Mouse (Mus musculus): ENCODE results near the gene Brd7. TPM values are rescaled to one million over a fixed set of nuclear protein-coding genes. Genes with fewer than 3 reads are reported as not detected.

The Brd7 gene
- total RNA-seq, 2 experiments from 2014 or later = 80.2 to 82.4 TPM

DNA sequence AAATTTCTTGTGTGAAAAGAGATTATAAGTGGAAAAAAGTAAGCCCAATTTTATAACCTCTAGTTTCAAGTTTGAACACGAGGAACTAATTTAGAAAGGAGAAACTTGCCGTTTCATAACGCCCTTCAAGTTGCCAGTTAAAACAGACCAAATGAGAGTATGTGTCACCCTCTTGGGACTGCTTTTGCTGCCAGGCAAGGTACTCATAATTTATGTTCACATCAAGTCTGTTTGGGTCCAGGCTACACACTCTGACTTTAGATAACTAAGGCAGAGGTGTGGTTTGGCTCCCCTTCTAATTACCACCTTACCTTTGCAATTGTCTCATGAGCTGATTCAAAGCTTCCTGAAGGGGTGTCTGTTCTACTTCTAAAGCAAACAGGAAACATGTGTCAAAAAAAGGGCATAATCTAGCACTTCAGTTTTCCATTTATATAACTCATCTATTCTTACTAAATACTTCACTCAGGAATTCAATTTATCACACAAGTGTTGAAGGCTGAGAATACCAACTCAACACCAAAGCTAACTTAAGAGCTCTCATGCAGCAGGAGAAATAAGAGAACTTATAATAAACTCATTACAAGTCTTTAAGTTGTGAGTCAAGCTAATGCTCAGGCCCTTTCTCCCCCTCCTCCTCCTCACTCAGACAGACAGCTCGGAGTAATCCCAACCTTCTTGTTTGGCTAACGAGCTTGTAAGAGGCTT lies 4.6 kb downstream of the Brd7 start:
- DNase-seq = no peak

- DNase-seq = no peak
These were observed 12.9 kb downstream of the Brd7 start for GRCm38 (mm10) chr8:88349046-88349445.

- DNase-seq = no peak
These were observed 20.0 kb downstream of the Brd7 start for GRCm38 (mm10) chr8:88342026-88342425.

DNA sequence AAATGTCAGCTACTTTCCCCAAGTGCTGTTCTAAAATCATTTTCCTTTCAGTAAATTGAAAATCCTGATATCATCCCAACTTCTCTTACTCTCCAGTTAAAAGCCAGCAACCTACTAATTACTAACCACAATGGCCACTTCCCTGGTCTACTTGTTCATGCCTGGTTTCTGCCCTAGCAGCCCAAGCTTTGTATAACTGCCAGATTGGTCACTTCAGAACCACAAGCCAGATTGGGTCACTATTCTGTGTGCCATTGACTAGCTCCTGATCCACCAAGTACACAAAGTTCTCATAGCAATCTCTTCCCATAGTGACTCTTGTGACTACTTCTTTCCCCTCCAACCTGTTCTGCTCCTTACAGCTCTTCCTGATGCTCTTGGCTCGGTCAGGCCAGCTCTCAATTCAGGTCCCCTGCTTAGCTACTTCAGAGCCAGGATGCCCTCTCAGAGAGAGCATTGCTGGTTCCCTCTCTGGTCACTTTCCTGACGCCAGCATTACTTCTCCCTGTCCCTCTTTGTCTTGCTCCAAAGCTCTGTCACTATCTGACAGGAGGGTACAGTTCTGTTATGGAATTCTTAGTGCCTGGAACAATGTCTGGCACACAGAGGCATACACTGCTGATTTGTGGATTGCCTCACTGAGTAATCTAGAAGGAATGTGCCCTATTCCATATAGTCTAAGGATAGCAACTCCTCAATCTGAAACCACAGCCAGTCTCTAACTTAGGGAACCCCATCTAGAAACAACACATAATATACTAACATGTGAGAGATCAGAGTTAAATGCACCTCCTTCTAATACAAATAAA lies 21.9 kb downstream of the Brd7 start:
- DNase-seq = no peak

GRCm38 (mm10) chr8:88339221-88339620 lies 22.8 kb downstream of the Brd7 start:
- no peak for DNase-seq

DNA sequence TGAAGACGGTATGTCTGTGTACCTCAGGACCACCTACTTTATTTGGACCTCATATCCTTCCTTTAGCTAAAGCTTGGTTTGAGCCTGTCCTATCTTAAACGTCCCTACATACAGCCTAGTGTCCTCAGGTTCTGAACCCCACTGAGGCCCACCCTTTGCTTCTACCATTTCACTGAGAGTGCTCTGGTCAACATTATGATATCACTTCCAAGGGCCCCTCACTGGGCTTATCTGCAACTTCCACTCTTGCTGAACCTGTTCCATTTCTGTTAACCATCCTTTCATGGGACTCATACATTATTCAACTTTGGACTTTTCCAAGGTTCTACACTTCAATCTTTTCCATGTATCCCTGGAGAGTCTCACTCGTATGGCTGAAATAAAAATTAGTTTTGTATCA lies 27.0 kb downstream of the Brd7 start:
- no peak for DNase-seq

DNA sequence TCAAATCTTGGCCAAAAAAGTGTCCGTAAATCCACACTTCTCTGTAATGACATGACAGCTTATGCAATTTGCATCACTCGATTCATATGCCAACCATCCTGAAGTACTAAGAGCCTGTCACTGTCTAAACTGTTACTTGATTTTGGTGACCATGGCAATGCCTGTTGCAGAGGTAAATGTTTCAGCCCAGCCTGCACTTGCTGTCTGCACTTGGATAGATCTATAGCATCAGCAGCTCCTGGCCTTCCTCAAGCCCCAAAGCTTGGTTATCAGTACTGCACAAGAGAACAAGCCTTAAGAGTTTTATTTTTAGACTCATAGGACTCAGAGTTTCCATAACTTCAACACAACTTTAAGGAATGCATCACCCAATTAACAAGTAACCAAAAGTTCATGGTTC lies 27.6 kb downstream of the Brd7 start:
- DNase-seq = no peak

DNA sequence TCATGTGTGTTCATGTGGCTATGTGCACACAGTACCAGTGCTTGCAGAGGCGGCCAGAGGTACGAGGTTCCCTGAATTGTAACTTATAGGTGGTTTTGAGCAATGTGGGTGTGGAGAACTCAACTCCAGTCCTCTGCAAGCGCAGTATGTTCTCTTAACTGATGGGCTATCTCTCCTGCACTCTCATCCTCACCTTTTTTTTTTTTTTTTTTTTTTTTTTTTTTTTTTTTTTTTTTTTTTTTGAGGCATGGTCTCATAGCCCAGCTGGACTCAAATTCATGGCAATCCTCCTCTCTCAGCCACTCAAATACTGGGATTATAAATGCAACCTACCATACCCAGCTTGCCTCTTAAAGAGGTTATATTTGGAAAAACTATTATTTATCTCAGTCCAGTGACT lies 31.2 kb downstream of the Brd7 start:
- no peak for DNase-seq

DNA sequence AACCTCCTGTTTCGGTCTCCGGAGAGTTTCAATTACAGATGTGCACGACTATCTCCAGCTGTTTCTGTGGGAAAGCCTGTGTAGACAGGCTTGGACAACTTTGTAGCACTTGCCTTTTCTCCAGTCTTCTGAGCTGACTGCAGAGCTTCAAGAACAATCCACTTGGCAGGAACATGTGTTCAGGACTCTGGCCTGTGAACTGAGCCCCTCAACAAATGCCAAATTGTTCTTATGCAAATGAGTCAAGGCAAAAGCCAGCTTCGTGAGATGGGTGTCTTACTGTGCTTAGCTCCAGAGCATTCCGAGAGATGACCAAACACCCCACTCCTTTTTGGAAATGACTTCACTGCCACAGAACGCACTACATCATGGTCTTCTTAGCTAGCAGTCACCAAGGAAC lies 33.3 kb downstream of the Brd7 start:
- DNase-seq = no peak

DNA sequence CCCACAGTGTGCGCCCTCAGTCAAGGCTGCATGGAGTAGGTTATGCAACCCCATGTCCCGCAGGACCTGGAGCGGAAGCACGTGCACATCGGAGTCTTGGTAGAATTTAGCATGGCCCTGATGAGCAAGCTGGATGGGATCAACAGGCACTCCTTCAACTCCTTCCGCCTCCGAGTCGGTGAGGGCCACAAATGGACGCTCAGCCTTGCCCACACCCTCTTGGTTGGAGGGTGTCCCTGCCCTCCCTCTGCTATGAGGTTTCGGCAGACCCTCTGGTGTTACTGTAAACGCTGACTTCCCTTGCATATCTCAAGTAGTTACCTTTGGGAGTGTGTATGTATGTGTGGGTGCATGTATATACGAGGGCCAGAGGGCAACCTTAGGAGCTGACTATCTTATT lies 35.7 kb downstream of the Brd7 start:
- DNase-seq = no peak

- no peak for DNase-seq
These were observed 36.2 kb downstream of the Brd7 start for GRCm38 (mm10) chr8:88325795-88326194.

DNA sequence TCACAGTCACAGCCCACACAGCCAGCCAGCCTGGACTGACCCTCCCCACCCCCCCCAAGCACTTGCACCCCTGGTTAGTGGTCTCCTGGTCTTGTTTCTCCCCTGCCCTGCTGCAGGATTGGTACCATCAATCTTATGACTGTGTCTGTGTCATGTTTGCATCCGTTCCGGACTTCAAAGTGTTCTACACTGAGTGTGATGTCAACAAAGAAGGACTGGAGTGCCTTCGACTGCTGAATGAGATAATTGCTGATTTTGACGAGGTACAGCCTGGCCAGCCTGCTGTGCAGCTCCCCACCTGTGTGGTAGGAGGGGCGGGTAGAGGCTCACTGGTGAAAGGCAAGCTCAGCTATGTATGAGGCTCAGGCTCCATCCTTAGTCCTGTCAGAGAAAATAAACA lies 36.7 kb downstream of the Brd7 start:
- no peak for DNase-seq

DNA sequence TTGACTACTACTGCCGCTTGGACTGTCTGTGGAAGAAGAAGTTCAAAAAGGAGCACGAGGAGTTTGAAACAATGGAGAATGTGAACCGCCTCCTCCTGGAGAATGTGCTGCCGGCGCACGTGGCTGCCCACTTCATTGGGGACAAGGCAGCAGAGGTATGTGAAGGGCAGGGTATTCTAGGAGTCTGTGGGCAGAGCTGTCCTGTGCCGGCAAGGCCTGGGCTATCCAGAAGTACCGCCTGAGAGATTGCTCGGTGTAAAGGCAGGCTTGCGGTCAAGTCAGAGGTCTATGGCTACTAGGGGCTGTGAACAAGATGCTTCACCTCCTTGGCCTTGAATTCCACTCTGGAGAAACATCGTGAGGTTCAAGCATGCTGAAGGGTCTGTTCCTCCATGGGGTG lies 37.2 kb downstream of the Brd7 start:
- no peak for DNase-seq

GRCm38 (mm10) chr8:88323523-88323922 lies 38.5 kb downstream of the Brd7 start:
- no peak for DNase-seq

DNA sequence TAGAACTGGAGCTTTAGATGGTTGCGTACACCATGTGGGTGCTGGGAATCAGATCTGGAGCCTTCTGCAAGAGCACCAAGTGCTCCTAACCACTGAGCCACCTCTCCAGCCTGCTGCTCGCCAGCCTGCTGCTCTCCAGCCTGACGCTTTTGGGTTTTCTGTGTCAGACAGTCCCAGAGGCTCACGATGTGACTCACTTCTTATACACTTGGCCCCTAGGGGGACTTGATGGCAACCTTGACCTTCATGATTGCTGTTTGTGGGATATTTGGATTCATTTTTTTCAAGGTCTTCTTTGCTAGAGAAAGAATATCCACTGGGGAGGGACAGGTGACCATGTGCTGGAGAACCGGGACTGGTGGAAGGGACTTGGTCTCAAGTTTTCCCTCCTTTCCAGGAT lies 40.6 kb downstream of the Brd7 start:
- no peak for DNase-seq

DNA sequence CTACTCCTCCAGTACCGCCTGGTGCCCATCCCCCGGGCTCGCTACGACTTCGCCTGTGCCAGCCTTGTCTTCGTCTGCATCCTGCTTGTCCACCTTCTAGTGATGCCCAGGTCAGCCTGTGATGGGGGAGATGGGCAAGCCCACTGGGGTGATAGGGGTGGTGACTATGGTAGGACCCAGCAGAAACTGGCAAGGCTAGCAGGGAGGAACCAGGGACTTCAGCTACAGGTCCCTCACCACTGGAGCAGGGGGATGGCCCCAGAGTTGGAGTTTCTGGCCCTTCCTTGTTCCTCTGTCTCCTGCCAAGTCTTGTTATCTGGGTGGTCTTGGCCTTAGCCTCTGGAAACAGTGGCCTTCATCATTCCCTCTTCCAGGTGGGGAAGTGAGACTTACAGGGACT lies 41.9 kb downstream of the Brd7 start:
- DNase-seq = no peak

GRCm38 (mm10) chr8:88318151-88318550 lies 43.8 kb downstream of the Brd7 start:
- DNase-seq = no peak

GRCm38 (mm10) chr8:88317341-88317740 lies 44.7 kb downstream of the Brd7 start:
- no peak for DNase-seq

- peak; percentile 54 for DNase-seq
These were observed 45.7 kb downstream of the Brd7 start for GRCm38 (mm10) chr8:88316139-88316931.

DNA sequence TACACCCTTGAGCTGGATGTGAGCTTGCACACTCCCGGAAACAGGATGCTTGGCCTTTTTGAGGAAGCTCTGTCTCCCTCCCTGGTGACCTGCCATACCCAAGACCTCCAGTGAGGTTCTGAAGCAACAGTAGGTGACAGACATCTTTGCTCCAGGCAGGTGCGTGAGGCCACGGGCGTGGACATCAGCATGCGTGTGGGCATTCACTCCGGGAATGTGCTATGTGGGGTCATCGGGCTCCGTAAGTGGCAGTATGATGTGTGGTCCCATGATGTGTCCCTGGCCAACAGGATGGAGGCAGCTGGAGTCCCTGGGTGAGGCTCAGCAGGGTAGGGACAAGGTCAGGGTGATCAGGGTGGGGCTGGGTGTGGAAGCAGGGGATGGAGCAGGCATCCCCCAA lies 46.7 kb downstream of the Brd7 start:
- no peak for DNase-seq

- DNase-seq = no peak
These were observed 48.0 kb downstream of the Brd7 start for GRCm38 (mm10) chr8:88313991-88314390.

GRCm38 (mm10) chr8:88312966-88313365 lies 49.0 kb downstream of the Brd7 start:
- peak; percentile 76 for DNase-seq

- DNase-seq = no peak
These were observed 51.7 kb downstream of the Brd7 start for GRCm38 (mm10) chr8:88310286-88310685.

Data from adrenal gland, postnatal 10 days (tissue).